In genomic region chr6:86822285-86823050, GRCm38 (mm10) we compare ENCODE assay signal across 7 mouse cellular contexts. TPM values are rescaled to one million over a fixed set of nuclear protein-coding genes. Genes with fewer than 3 reads are reported as not detected.
A peak's percentile ranks its signal among the peaks of the same experiment; 100 is the strongest.
DNase-seq lines count a peak whose midpoint lies in the region; ATAC-seq and TF ChIP-seq lines count a peak whose summit lies in the region.

No protein-coding gene starts in this region.

- peak; percentile 48 for DNase-seq in adrenal gland, adult 2 months
- peak; percentile 75 to 93 for DNase-seq in left cerebral cortex, postnatal 14 days (ENCODE audit: low spot score in 2 of 2)
- peak; percentile 86 to 94 for DNase-seq in right cerebral cortex, postnatal 36 days (ENCODE audit: low spot score in 2 of 2)

- peaks cover 8% of the 10 kb centered on the region; the same call in 1 of the 2 replicates for H3K4me1 ChIP-seq in cortical plate, adult 2 months (ENCODE audit: control insufficient read depth, insufficient read depth, low read length)
- peaks cover 8% of the 10 kb centered on the region; the same call in 1 of the 2 replicates for H3K4me1 ChIP-seq in intestine, embryonic 16.5 days (ENCODE audit: control insufficient read depth, insufficient read depth, low read length)

- no peaks in the 10 kb centered on the region for H3K9me3 ChIP-seq in intestine, embryonic 16.5 days (ENCODE audit: control insufficient read depth, low read length)

- peak overlapping the region; percentile 45 for H3K4me2 ChIP-seq in intestine, embryonic 16.5 days (ENCODE audit: low read depth, low read length)

- intact Hi-C loops in left cerebral cortex, postnatal 14 days (cut with DNase I), result no loop called here

- H3K4me3 ChIP-seq in cortical plate, adult 2 months (ENCODE audit: insufficient read depth, low read length), result peak overlapping the region; percentile 12
- H3K4me3 ChIP-seq in intestine, embryonic 16.5 days (ENCODE audit: low read length), result peak overlapping the region; percentile 28

- 5% methylated on average over 19 of the region's 19 CpGs for WGBS in intestine, embryonic 16.5 days

- H3K27ac ChIP-seq in cortical plate, adult 2 months (ENCODE audit: insufficient read depth, low read length), result peak overlapping the region; percentile 61
- no peak overlapping the region for H3K27ac ChIP-seq in intestine, embryonic 16.5 days (ENCODE audit: low read length)

- no peak for TF ChIP-seq CTCF in cortical plate, adult 2 months (IDR thresholded peaks at IDR 0.05; ENCODE audit: extremely low read depth, insufficient read depth, low read length)

- H3K36me3 ChIP-seq in intestine, embryonic 16.5 days (ENCODE audit: control insufficient read depth, insufficient read depth, low read length), result no peaks in the 10 kb centered on the region

- peak overlapping the region; percentile 49 for H3K9ac ChIP-seq in intestine, embryonic 16.5 days (ENCODE audit: low read depth, low read length)

- peak; percentile 38; the same call in 1 of the 2 replicates for TF ChIP-seq POLR2A in cortical plate, adult 2 months (IDR thresholded peaks at IDR 0.05; ENCODE audit: extremely low read depth, insufficient read depth, low read length)

- no peaks in the 10 kb centered on the region; the same call in 1 of the 2 replicates for H3K27me3 ChIP-seq in intestine, embryonic 16.5 days (replicated peaks; ENCODE audit: control insufficient read depth, insufficient read depth, low read length)

- peak; percentile 20 for ATAC-seq in granulocyte monocyte progenitor cell, adult 5-6 weeks (replicated peaks; ENCODE audit: poor library complexity, severe bottlenecking)
- peak; percentile 58 for ATAC-seq in intestine, embryonic 16.5 days
- ATAC-seq in megakaryocyte, adult 5-6 weeks (ENCODE audit: poor library complexity, severe bottlenecking), result peak; percentile 57

RNA-seq across cellular contexts. Expression of gene Aak1, which starts 26.8 kb away (rescaled TPM):
- total RNA-seq in adrenal gland, adult 2 months (2021), result 100 to 1,000 TPM in 1 of 2 experiments, 10 to 100 TPM in 1; 97.0 to 100 TPM
- polyA plus RNA-seq in adrenal gland, adult 2 months (2012; rRNA removed), result 23.0 and 30.3 TPM in 2 replicates
- polyA plus RNA-seq in cortical plate, adult 2 months (2012; rRNA removed), result 152 and 173 TPM in 2 replicates
- total RNA-seq in granulocyte monocyte progenitor cell, adult 5-6 weeks (2014; fragmentation: Nextera tagmentation), result 28.2 and 40.2 TPM in 2 replicates
- 6.5 and 6.7 TPM in 2 replicates for total RNA-seq in granulocyte monocyte progenitor cell, adult 5-6 weeks (2017)
- 7.0 and 8.9 TPM in 2 replicates for polyA plus RNA-seq in intestine, embryonic 16.5 days (2015; fragmentation: Nextera tagmentation; extraction: Ambion mirVana)
- 100 to 1,000 TPM; 351 to 380 TPM for total RNA-seq in left cerebral cortex, postnatal 14 days (2021)
- 29.7 and 37.6 TPM in 2 replicates for total RNA-seq in megakaryocyte, adult 5-6 weeks (2015)
- total RNA-seq in megakaryocyte, adult 5-6 weeks (2017), result 5.3 and 12.9 TPM in 2 replicates

RNA-seq across cellular contexts. Expression of gene Anxa4, which starts 29.1 kb away (rescaled TPM):
- 10 to 100 TPM; 69.6 to 78.0 TPM for total RNA-seq in adrenal gland, adult 2 months (2021)
- polyA plus RNA-seq in adrenal gland, adult 2 months (2012; rRNA removed), result 16.7 TPM in 2 replicates
- polyA plus RNA-seq in cortical plate, adult 2 months (2012; rRNA removed), result 7.0 and 7.1 TPM in 2 replicates
- total RNA-seq in granulocyte monocyte progenitor cell, adult 5-6 weeks (2014; fragmentation: Nextera tagmentation), result 11.9 and 16.4 TPM in 2 replicates
- 16.4 and 17.7 TPM in 2 replicates for total RNA-seq in granulocyte monocyte progenitor cell, adult 5-6 weeks (2017)
- polyA plus RNA-seq in intestine, embryonic 16.5 days (2015; fragmentation: Nextera tagmentation; extraction: Ambion mirVana), result 538 and 653 TPM in 2 replicates
- 1 to 10 TPM; 4.2 to 4.9 TPM for total RNA-seq in left cerebral cortex, postnatal 14 days (2021)
- 41.8 and 43.7 TPM in 2 replicates for total RNA-seq in megakaryocyte, adult 5-6 weeks (2015)
- total RNA-seq in megakaryocyte, adult 5-6 weeks (2017), result 55.9 and 65.7 TPM in 2 replicates
